Mouse (Mus musculus) left cerebral cortex, adult 2 months (tissue): Measurements from ENCODE around the gene Gab1. TPM values are rescaled to one million over a fixed set of nuclear protein-coding genes. Genes with fewer than 3 reads are reported as not detected.

Experiments
- DNase-seq, 2 experiments: peaks; one replicate each; pipeline ENCODE4 v3.0.0; 2021 to 2022; ENCODE audit warnings: low spot score in 2 of 2, mixed read lengths in 1 of 2; ENCODE audit errors: extremely low spot score in 1 of 2
- H3K27ac ChIP-seq: fragments of 200-600 bp; 2 replicates; pipeline ENCODE4 v1.8.1; 2022
- H3K4me3 ChIP-seq: fragments of 200-600 bp; 2 replicates; pipeline ENCODE4 v1.8.1; 2022
- CTCF ChIP-seq: fragments of 200-600 bp; IDR thresholded peaks from 2 replicates; pipeline ENCODE4 v1.8.1; 2022; ENCODE audit warnings: antibody characterized with exemption, mild to moderate bottlenecking, moderate library complexity
- intact Hi-C: fragments of 180-260 bp; cut with DNase I; formaldehyde crosslinking; loops from one replicate; pipeline ENCODE4 v1.15.1; 2025
- total RNA-seq, 2 experiments: library from RNA; stranded (reverse); gene quantifications; 2 replicates each; pipeline ENCODE4 v1.2.3; 2021

Gene Gab1
- total RNA-seq, 2 experiments from 2014 or later = 11.4 to 13.0 TPM

DNA sequence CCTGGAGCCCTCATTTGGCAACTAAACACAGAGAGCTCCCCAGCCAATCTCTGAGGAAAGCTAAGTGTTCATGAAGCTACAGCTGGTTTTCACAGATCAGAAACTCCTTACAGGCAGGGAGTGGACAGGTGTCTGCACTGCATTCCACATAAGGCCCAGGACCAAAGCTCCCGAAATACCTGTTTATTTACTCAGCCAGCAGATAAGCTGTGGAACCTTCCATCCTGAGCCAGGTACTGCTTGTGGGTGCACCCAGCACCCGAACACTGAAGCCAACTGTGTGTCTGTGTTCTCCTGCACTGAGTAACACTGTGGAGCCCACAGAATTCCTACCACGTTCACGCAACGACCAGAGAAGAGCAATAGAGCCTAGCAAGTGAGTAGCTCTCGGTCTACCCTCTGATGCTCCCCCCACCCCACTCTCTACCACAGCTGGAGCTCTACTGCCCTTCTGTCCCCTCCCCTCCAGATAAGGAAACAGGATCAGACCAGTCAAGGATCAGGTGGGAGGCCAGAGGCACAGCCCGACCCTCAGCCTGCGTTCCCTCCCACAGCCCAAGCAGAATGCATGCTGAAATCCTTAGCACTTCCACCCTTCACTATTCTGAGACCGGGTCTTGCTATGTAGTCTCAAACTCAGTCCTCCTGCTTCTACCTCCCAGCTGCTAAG lies 9.6 kb downstream of the Gab1 start:
- DNase-seq = no peak
- no peak for TF ChIP-seq CTCF
- Histone ChIP-seq H3K4me3 (no peak overlapping the region), H3K27ac (0 out of 2 replicates have a peak overlapping the region, but pooled peaks have one; percentile 32)
- intact Hi-C loops = no loop called here

DNA sequence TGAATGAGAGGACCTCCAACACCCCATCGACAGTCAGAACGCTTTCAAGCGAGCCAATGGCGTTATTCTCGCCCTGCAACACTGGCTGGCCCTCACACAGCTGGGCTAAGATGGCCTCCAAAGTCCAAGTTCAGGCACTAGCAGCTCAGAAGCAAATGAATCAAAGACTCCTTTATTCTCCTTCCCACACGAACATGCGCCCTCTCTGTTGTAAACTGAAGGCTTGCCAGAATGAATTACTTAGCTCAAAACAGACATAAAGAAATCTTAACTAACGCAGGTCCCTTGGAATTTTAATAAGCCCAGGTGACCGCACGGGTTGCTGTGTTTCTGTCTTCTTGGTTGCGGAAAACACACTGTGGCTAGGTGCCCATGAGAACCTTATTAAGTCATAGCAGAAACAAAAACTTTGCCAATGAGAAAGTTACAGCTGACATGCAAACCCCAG lies 10.4 kb downstream of the Gab1 start:
- intact Hi-C loops = no loop called here
- Histone ChIP-seq H3K27ac (peak overlapping the region; percentile 16; the same call in 1 of the 2 replicates), H3K4me3 (no peak overlapping the region)
- no peak for TF ChIP-seq CTCF
- DNase-seq = no peak

DNA sequence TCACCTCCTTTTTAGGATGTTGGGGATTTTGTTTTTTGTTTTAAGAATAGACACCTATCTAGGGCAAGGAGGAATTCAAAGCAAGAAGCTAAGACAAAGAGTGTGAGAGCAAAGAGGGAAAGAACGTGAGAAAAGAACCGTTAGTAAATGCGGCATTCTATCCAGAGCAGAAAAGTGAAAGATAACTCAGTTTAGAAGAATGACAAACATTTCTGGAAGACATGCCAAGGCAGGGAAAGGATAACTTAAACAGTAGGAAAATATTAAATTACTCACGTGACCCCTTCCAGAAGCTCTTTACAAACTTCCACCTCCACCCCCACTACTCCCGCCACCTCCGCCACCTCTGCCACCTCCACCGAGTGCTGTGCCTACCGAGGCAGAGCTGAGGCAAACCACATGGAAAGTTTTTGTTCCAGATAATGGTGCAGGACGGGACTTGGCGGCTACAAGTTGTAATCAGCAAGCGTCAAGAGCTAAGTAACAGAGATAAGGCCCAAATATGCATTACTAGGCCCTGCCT lies 11.5 kb downstream of the Gab1 start:
- H3K27ac ChIP-seq = no peak overlapping the region; the same call in 1 of the 2 replicates
- no peak for TF ChIP-seq CTCF
- no peak for DNase-seq
- intact Hi-C loops = no loop called here
- no peak overlapping the region for H3K4me3 ChIP-seq

DNA sequence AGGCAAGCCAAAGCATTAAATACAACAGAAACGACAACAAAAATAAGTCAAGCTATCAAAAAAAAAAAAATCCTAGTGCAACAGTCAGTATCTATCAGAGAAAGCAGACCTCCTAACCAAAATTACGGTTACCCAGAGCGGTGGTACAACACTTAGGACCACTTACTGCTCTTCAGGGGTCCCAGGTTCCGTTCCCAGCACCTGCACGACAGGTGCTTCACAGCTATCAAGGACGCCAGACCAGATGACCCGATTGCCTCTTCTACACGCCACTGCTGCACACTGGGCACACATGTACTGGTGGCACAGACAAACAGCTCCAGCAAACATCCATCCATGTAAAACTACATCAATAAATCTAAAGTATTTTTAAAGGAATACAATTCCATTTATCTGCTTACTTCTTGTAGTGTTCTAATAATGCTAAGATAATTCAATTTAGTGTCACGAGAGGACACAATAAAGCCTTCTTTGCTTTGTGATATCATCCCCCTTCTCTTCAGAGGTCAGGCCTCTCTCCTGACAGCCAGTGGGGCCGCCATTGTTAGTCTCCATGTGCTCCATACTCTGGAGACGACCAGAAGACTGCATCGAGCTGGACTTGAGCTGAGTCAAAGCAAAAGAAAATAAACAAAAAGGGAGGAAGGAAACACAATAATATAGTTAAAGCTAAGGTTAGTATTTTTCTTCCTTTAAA lies 12.2 kb downstream of the Gab1 start:
- H3K4me3 ChIP-seq = no peak overlapping the region
- TF ChIP-seq CTCF = no peak
- intact Hi-C loops = no loop called here
- no peak overlapping the region for H3K27ac ChIP-seq
- DNase-seq = no peak

DNA sequence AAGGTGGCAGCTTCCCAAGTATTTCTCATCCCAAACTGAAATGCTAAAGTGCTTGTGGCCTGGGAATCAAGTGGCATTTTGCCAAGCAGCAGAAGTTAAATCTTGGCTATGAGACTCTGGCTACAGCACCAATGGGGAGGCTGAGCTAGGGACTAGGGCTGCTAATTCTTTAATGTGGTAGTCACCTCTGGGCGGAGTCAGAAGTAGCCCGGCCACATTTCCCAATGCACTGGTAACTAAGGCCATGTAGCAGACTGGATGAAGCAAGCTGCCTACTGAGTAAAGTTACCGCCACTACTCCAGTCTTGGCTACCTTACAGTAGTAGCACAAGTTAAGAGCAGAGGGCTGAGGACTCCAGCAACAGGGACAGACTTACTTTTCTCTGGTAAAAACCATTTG lies 12.7 kb downstream of the Gab1 start:
- Histone ChIP-seq H3K27ac (no peak overlapping the region), H3K4me3 (no peak overlapping the region)
- no peak for TF ChIP-seq CTCF
- intact Hi-C loops = no loop called here
- no peak for DNase-seq

DNA sequence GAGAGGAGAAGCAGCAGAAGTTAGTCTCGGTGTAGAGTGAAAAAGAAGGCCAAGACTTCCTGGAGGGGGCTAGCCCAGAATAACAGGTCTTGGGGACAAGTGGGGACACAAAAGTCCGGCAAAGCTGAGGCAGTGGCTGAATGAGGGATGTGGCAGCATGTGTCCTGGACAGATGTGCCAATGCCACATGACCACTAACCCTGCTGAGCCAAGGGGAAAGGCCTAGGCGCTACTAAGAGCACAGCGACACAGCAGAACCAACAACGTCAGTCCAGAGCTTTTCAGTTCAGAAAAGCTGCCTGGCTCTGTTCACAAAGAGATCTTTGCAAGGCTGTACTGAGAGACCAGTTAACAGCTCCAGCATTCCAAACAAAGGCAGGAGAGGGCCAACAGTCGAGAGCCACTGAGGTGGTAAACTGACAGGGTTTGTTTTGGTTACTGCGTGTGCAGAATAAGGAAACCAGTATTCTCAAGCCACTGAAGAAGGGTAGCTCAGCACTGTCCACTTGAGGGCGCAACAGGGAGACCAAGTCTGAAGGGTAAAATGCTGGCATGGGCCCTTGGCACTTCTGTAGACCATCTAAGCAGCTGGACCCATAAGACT lies 15.0 kb downstream of the Gab1 start:
- peak overlapping the region; percentile 34; the same call in 1 of the 2 replicates for H3K27ac ChIP-seq
- peak; percentile 37 for TF ChIP-seq CTCF
- peak in 1 of 2 experiments; percentile 34 for DNase-seq
- no peak overlapping the region for H3K4me3 ChIP-seq
- intact Hi-C loops = no loop called here

DNA sequence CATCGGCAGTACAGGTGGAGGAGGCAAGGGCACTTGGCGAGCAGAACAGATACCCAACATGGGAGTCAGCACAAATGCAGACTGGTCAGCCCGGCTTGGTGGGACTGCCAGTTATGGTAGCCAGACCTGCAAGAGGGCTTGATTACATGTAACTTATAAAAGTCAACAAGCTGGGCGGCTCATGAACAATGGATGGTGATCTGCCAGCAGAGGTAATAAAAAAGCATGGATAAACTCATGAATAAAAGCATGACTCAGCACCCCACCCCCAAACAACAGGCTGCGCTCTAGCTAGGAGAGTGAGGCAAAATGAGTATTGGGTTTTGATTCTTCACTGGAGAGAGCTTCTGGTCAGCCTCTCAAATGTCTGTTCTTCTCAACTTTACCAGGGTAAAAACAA lies 16.9 kb downstream of the Gab1 start:
- DNase-seq = no peak
- Histone ChIP-seq H3K27ac (no peak overlapping the region), H3K4me3 (no peak overlapping the region)
- intact Hi-C loops = no loop called here
- TF ChIP-seq CTCF = no peak

DNA sequence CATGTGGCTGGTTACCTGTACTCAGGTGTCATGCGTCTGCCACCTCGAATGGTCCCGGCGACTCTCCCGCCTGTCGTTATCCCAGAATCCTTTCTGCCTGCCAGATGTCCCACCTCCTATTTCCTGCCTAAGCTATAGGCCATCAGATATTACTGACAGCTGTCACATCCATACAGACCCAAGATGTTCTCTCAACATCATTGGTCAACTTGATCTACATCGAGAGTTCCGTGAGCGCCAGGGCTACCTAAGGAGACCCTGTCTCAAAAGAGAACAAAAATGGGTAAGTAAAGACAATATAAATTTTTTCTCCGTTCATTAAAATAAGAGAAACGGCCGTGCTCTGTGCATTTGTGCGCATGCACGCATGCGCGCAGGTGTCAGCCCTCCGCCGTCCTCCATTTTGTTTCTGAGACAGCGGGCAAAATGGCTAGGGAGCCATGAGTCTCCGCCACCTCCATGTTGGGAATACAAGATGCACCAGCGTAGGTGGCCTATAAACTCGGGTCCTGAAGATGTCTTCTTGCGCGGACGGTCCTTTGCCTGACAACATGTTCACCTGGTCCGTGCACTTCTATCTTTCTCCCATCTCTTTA lies 21.0 kb downstream of the Gab1 start:
- intact Hi-C loops = loop anchor here (5.0 kb wide), 1 partner anchor 42 kb away; no protein-coding TSS in a partner anchor
- TF ChIP-seq CTCF = no peak
- no peak overlapping the region for H3K27ac ChIP-seq
- H3K4me3 ChIP-seq = no peak overlapping the region
- DNase-seq = no peak

DNA sequence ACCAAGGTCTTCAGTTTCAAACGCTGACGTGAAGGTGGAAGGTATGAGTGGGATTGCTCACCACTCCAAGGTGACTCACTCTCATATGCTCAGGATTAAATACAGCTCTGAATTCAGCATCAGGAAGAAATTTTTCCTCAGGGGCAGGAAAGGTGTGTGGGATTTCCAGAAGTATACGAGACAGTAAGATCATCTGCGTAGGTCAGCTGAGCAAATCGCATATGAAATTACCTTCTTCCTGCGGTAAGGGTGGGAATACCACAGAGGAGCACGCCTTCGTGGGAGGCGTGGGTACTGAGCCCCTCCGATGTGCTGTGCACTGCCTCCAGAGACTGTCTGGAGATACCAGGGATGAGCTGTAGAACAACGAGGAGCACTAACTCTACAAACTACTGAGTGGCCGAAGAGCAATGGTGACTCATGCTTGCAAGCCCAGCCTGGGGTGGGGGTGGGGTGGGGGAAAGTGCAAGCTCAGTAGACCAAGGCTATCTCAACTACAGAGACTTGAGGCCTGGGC lies 22.4 kb downstream of the Gab1 start:
- intact Hi-C loops = loop anchor here (5.0 kb wide), 1 partner anchor 41 kb away; no protein-coding TSS in a partner anchor
- TF ChIP-seq CTCF = no peak
- no peak overlapping the region for H3K27ac ChIP-seq
- H3K4me3 ChIP-seq = no peak overlapping the region
- peak in 1 of 2 experiments; percentile 35 for DNase-seq

DNA sequence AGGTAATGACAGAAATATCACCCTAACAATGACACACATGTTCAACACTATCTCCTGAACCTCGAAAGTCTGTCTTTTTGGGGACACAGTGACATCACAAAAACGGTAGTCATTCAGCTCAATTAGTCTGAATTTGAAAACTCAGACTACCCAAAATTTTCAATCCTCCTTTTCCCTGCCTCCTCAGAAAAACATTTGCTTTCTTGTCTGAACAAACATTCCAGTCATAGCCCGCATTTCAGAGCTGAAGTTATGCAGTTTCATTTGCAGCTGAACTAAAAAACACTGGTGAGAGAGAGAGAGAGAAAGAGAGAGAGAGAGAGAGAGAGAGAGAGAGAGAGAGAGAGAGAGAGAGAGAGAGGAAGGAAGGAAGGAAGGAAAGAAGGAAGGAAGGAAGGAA lies 23.2 kb downstream of the Gab1 start:
- TF ChIP-seq CTCF = no peak
- H3K4me3 ChIP-seq = no peak overlapping the region
- H3K27ac ChIP-seq = no peak overlapping the region
- intact Hi-C loops = loop anchor here (5.0 kb wide), 1 partner anchor 40 kb away; no protein-coding TSS in a partner anchor
- DNase-seq = no peak

DNA sequence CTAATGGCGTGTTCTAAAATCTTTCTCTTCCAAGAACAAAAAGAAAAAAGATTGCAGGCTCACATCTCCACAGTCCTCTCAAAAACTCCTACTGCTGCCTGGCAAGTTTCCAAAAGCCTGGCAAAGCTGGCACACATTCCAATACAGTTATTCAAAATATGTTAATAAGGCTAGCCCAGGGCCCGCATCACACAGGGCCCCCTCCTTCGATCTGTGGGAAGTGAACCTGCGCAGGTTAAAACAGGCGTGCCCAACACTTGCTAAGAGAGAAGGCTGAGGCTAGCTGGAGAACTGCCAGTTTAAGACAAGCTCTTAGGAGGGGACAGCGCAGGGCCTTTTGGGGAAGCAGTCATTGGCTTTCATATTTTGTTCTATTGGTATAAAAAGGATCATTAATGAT lies 23.7 kb downstream of the Gab1 start:
- TF ChIP-seq CTCF = no peak
- DNase-seq = peak; percentile 49 to 54
- Histone ChIP-seq H3K27ac (no peak overlapping the region), H3K4me3 (no peak overlapping the region)
- intact Hi-C loops = loop anchor here (5.0 kb wide), 1 partner anchor 39 kb away; no protein-coding TSS in a partner anchor

DNA sequence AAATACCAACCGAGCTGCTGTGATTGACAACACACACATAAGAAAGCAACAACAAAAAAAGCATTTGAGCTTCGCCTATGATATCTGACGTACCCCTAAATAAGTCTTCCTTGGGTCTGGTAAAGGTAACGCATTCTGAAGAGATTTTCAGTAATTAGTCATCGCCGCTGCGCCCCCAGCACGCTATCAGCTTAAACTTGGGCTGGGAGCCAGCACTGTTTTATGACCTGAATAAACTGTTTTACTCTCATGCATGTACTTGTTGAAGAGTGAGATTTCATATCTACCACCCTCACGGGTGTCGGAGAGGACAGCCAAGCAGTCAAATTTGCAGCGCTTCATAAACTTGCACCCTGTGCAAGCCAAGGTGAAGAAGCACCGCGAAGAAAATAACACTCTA lies 26.7 kb downstream of the Gab1 start:
- Histone ChIP-seq H3K4me3 (no peak overlapping the region), H3K27ac (no peak overlapping the region)
- no peak for TF ChIP-seq CTCF
- no peak for DNase-seq
- intact Hi-C loops = no loop called here
